Mouse (Mus musculus) kidney, postnatal 10 days (tissue): ENCODE measurements at regions not wholly inside any gene's neighbourhood (a gene's known extent, or its start where the extent isn't known, plus 50 kb on each side); places are given as distances from the start of the nearest gene placed in this dataset.
A peak's percentile ranks its signal among the peaks of the same experiment; 100 is the strongest.

Source experiments
- DNase-seq: peaks from one replicate; pipeline ENCODE4 v3.0.0; 2021; ENCODE audit warnings: mixed read lengths

DNA sequence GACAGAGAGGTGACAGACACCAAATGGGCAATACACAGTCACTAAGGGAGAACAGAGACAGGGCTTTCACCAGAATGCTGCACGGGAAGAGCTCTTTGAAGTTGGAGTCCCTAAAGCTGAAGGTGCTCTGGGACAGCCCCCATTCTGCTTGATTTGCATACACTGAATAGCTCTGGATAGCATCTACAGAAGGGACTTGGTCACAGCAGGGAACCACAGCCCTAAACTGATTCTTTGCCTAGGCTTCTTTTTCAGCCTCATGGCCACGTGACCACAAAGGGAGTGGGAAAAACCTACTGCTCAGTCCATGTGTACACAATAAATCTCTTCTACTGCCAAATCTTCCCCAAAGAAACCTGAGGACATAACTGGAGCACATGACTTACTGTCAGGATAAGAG, 221.3 kb downstream of the Opa1 start:
- no peak for DNase-seq

- no peak for DNase-seq
Measured at GRCm38 (mm10) chr16:29802085-29802484, 223.0 kb downstream of the Opa1 start.

- no peak for DNase-seq
Measured at GRCm38 (mm10) chr16:29802603-29803002, 223.5 kb downstream of the Opa1 start.

GRCm38 (mm10) chr16:29807859-29808258, 228.7 kb downstream of the Opa1 start:
- no peak for DNase-seq

DNA sequence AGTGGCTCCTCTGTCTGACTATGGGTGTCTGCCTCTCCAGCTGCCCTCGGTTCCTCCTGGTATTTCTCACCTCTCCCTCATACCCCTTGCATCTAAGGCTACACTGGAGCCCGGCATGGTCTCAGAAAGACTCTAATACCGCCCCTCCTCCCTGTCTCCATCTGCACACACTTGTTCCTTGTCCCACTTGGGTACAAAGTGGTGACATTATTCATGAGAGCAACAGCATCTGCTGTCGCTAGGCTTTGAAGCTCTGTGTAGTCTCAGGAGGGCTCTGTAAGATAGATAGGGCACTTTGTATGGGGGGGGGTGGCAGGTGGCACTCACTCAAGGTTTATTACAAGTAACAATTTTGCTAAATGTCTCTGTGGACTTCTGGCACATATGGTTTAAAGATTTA, 229.7 kb downstream of the Opa1 start:
- DNase-seq: no peak

- no peak for DNase-seq
Measured at GRCm38 (mm10) chr16:29813411-29814038, 234.4 kb downstream of the Opa1 start.

DNA sequence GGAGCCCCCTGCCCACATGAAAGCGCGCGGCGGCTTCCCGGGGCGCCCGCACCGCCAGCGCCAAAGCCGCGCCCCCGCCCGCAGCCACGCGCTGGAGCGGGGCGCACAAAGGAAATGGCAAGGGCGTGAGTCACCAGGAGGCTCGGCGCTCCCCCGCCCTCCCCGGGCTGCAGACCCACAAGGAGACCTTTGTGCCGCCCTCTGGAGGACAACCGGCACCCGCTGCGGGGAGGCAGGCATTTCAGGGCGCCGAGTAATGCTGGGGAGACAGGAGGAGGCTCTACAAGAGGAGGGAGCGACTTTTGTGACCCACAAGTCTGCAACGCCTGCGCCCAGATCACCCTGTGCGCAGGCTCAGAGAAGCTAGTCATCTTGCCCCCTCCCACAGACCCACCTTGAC, 234.9 kb downstream of the Opa1 start:
- DNase-seq: peak; percentile 92

- no peak for DNase-seq
Measured at GRCm38 (mm10) chr16:29814655-29815054, 235.5 kb downstream of the Opa1 start.

- DNase-seq: no peak
Measured at GRCm38 (mm10) chr16:29815200-29815599, 236.1 kb downstream of the Opa1 start.

DNA sequence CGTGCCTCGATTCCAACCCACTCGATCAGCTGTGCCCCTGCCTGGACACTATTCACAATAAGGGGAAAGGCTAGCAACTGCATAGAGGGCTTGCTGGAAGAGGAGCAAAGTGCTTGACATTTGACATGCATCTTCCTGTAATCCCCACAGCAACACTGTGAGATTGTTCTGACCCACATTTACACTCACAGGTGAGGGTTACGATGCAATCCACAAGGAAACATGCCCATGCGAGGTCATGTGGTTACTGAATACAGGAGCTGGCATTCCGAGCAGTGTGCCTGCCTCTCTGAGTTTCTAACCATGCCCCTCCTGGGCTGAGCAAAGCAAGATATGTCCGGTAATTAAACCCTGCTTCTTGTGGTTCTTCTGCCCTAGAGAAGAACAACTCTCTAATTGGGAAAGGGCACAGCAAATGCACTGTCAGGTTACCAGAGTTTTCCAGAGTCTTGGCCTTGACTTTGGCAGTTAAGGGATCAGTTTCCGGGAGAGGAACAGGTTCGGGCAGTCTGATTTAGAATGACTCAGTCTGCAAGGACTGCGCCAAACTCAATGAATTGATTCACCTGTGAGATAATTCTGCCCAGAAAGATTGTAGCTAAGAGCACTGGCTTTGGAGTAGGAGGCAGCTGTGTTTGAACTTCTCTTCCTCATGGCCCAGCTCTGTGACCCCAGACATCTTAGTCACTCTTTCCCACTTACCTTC, 236.7 kb downstream of the Opa1 start:
- no peak for DNase-seq

DNA sequence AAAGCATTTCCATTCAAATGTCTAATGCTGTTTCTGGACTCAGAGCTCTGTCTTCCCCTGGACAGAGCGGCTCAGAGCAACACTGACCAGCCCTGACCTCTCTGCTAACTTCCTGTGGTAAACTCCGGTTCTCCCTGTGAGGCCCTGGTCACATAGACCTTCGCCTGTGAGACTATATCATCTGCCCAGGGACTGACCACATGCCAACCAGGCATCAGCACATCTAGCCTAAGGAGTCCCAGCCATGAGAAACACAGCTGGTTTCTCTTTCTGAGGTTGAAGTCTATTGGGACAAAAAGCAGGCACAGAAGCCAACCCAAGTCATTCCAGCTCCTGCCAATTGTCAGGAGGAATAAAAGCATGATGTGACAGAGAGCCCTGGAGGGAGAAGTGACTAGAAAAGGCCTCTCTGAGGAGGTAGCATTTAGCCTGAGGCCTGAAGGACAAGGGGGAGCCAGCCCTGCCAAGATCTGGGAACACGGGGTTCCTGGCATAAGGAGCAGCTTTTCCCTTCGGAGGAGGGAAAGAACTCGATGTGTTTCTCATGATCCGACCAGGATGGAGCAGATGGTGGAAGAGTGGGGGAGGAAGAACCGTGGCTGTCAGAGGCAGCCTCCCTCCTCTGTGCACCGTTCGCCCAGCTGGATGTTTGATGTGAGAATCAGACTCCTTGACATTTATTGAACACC, 237.7 kb downstream of the Opa1 start:
- DNase-seq: no peak

GRCm38 (mm10) chr16:29818807-29819440, 239.8 kb downstream of the Opa1 start:
- no peak for DNase-seq

- no peak for DNase-seq
Measured at GRCm38 (mm10) chr16:29820704-29821103, 241.6 kb downstream of the Opa1 start.

DNA sequence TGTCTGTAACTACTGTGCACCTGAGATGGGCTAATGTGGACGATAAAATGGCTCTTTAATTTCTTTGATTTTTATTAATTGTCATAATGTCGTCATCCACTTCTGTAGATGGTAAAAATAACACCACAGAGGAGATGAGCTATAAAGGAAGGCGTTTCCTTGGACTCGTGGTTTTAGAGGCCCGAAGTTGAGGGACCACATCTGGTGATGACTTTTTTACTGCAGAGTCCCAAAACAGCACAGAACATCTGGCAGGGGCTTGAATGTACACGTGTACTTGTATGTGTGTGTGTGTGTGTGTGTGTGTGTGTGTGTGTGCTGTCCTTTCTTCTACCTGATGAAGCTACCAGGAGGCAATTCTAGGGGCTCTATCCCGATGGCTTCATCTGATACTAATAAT, 242.1 kb upstream of the Hes1 start:
- peak; percentile 52 for DNase-seq

- DNase-seq: no peak
Measured at GRCm38 (mm10) chr16:29822843-29823401, 241.3 kb upstream of the Hes1 start.

- no peak for DNase-seq
Measured at GRCm38 (mm10) chr16:29826927-29827326, 237.3 kb upstream of the Hes1 start.

DNA sequence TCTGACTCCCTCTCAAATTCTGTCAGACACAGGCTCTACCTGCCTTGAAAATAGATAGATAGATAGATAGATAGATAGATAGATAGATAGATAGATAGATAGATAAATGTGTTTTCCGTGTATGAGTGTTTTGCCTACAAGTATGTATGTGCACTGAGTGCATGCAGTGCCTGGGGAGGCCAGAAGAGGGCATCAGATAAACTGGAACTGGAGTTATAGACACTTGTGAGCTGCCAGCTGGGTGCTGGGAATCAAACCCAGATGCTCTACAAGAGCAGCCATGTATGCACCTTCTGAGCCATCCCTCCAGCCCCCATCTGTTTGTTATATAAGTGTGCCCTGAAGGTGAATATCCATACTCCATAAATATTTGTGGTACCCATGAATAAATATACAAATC, 236.4 kb upstream of the Hes1 start:
- DNase-seq: no peak

DNA sequence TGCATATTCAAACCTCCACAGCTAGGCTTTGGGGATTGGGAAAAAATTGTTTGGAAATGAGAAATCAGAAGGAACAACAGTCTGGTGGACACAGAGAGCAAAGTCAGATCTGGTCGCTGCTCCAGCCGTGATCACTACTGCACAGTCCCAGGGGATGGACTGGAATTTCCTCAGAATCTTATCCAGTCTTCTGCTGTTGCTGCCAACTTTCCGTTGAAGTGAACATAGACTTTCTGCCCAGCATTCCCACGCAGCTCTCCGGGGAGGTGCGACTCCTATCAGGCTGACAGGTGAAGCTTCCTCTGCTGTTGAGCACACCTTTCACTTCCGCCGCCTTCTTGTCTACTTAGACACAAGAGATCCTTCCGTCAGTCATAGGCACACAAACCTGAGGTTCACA, 234.7 kb upstream of the Hes1 start:
- DNase-seq: peak; percentile 57

DNA sequence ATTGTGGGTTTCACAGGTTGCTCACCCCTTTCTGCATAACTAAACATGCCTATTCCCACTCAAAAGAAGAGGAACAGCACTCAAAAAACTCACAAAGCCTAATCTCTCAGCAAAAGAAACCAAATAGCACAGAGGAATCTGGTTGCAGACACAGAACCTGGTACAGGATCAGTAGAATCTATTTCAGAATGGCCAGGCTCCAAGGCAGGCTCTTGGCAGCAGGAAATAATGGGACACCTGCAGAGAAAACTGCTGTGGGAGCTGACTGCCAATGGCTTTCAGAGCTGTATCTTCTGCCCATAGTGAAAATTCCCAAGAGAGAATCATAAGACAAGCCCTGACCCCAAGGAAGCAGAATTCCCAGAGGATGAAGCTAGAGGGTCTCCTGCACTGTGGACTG, 234.1 kb upstream of the Hes1 start:
- no peak for DNase-seq

DNA sequence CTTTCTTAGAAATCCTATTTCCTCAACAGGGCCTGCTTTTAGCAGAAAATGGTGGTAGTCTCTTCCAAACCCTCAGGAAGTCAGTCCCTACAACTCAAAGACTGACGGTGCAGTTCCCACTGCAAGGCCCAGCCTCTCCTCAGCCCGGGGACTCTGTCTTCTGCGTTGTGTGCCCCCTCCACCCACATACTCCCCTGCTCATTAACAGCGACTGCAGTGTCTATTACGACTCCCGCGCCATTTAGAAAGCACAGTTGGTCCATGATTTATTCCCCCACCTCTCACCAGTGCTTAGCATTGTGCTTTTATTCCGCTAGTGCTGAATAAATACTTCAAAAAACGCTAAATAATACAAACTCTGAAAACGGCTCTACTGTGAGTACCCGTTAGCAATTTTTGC, 230.9 kb upstream of the Hes1 start:
- DNase-seq: no peak

DNA sequence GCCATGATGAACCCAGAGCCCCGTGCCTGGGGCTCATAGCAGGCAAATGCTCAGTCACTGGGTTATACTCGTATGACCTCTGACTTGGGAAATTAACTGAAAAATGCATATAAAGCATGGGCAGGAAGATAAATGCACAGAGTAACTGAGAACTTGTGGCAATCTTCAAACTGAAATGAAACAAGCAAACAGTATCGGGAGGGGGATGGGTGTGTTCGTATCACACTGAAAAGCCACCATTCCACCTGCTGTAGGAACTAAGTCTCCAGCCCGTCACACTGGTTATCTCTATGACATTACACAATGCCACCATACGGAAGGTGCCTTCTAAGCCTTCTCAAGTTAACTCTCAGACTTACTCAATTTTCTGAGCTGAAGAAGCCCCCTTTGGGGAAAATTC, 230.3 kb upstream of the Hes1 start:
- no peak for DNase-seq

DNA sequence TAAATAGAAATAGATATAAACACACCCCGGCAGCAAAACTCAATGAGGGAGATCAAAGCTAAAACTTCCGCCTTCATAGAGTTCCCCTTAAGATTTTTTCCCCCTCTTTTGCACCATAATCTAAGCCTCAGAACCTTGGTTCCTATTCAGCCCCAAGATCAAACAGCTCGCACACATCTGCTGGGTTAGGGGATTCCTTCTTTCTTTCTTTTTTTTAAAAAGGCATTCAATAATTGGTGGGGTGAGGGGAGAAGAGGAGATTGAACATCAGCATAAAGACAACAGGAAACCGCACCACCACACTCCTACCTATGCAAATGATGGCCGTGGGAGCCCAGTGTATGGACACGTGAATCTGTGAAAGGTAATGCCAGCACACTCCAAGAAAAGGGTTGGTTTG, 229.5 kb upstream of the Hes1 start:
- DNase-seq: no peak

- DNase-seq: peak; percentile 43
Measured at GRCm38 (mm10) chr16:29837025-29837629, 227.1 kb upstream of the Hes1 start.
